In genomic region chr9:71185823-71186222, GRCm38 (mm10) we compare ENCODE assay signal across 19 mouse cellular contexts. TPM values are rescaled to one million over a fixed set of nuclear protein-coding genes. Genes with fewer than 3 reads are reported as not detected.
DNase-seq lines count a peak whose midpoint lies in the region; ATAC-seq and TF ChIP-seq lines count a peak whose summit lies in the region.
"Had no signal": no experiment of that assay in that cellular context is flagged by ENCODE, and none has a peak within 500 bp of the region (broad histone marks: within the 10 kb centered on the region; RNA-seq: fewer than 3 reads in every experiment).

No protein-coding gene starts in this region.

- ATAC-seq in G1E (ENCODE audit: extremely low read depth, insufficient number of reproducible peaks, low FRiP score, poor library complexity, severe bottlenecking): 0 out of 2 replicates have a peak, but pooled peaks have one; percentile 19
- ATAC-seq in intestine, embryonic 16.5 days: peak; percentile 67
- peak; percentile 42 for ATAC-seq in liver, embryonic 15.5 days (ENCODE audit: insufficient read depth)
- ATAC-seq: forebrain, postnatal 0 days had no signal

- H3K4me1 ChIP-seq in G1E (ENCODE audit: insufficient read depth, low read depth, low read length): peaks cover 39% of the 10 kb centered on the region
- H3K4me1 ChIP-seq in intestine, embryonic 16.5 days (ENCODE audit: control insufficient read depth, insufficient read depth, low read length): 0 out of 2 replicates have a peak, but pooled peaks cover 3% of the 10 kb centered on the region
- H3K4me1 ChIP-seq in liver, embryonic 15.5 days (replicated peaks): peaks cover 48% of the 10 kb centered on the region
- H3K4me1 ChIP-seq: embryonic facial prominence, embryonic 10.5 days; forebrain, embryonic 12.5 days had no signal

- TF ChIP-seq CTCF in G1E (IDR thresholded peaks at IDR 0.05; ENCODE audit: low read depth, low read length): no peak

- H3K9ac ChIP-seq in intestine, embryonic 16.5 days (ENCODE audit: low read depth, low read length): no peak overlapping the region
- H3K9ac ChIP-seq in liver, embryonic 15.5 days: no peak overlapping the region
- H3K9ac ChIP-seq: forebrain, embryonic 12.5 days; forebrain, postnatal 0 days; heart, embryonic 12.5 days; hindbrain, embryonic 14.5 days had no signal

- H3K36me3 ChIP-seq in G1E (replicated peaks): no peaks in the 10 kb centered on the region
- no peaks in the 10 kb centered on the region for H3K36me3 ChIP-seq in intestine, embryonic 16.5 days (ENCODE audit: control insufficient read depth, insufficient read depth, low read length)
- H3K36me3 ChIP-seq in liver, embryonic 15.5 days (replicated peaks): no peaks in the 10 kb centered on the region
- H3K36me3 ChIP-seq: embryonic facial prominence, embryonic 10.5 days; forebrain, embryonic 12.5 days; heart, embryonic 12.5 days; hindbrain, embryonic 10.5 days had no signal

- no peak overlapping the region for H3K27ac ChIP-seq in intestine, embryonic 16.5 days (ENCODE audit: low read length)
- H3K27ac ChIP-seq in liver, embryonic 15.5 days (replicated peaks): no peak overlapping the region; the same call in 1 of the 2 replicates
- H3K27ac ChIP-seq: embryonic facial prominence, embryonic 10.5 days; forebrain, embryonic 12.5 days; hindbrain, embryonic 10.5 days; hindbrain, embryonic 14.5 days had no signal

- no peaks in the 10 kb centered on the region for H3K27me3 ChIP-seq in G1E (ENCODE audit: insufficient read depth, low read length)
- no peaks in the 10 kb centered on the region for H3K27me3 ChIP-seq in intestine, embryonic 16.5 days (replicated peaks; ENCODE audit: control insufficient read depth, insufficient read depth, low read length)
- no peaks in the 10 kb centered on the region for H3K27me3 ChIP-seq in liver, embryonic 15.5 days
- H3K27me3 ChIP-seq: CH12.LX; forebrain, embryonic 12.5 days; heart, embryonic 12.5 days had no signal

- WGBS in intestine, embryonic 16.5 days: 56% methylated on average over 2 of the region's 2 CpGs
- 59% methylated on average over 2 of the region's 2 CpGs for WGBS in liver, embryonic 15.5 days (ENCODE audit: insufficient replicate concordance)

- H3K4me2 ChIP-seq in intestine, embryonic 16.5 days (ENCODE audit: low read depth, low read length): no peak overlapping the region
- H3K4me2 ChIP-seq in liver, embryonic 15.5 days: no peak overlapping the region
- H3K4me2 ChIP-seq: forebrain, embryonic 12.5 days; heart, embryonic 12.5 days; hindbrain, embryonic 14.5 days had no signal

- DNase-seq in G1E (ENCODE audit: low spot score): no peak
- DNase-seq in c-Kit-positive CD71-positive TER-119-positive erythroid progenitor cells, embryonic 14.5 days (ENCODE audit: low spot score): peak; percentile 47
- no peak for DNase-seq in lung, postnatal 10 days
- no peak for DNase-seq in layer of hippocampus, adult 8-10 months (ENCODE audit: low spot score in 2 of 2)
- no peak for DNase-seq in cerebellum, postnatal 10 days
- DNase-seq: adrenal gland, postnatal 10 days; cerebellum, adult 18-20 months; cerebellum, adult 9-11 months; forebrain, postnatal 0 days; gastrocnemius, postnatal 14 days had no signal

- no peak overlapping the region for H3K4me3 ChIP-seq in G1E (ENCODE audit: low read depth, low read length)
- no peak overlapping the region for H3K4me3 ChIP-seq in intestine, embryonic 16.5 days (ENCODE audit: low read length)
- no peak overlapping the region for H3K4me3 ChIP-seq in liver, embryonic 15.5 days (replicated peaks)
- H3K4me3 ChIP-seq: embryonic facial prominence, embryonic 10.5 days; erythroblast, embryonic 14.5 days; forebrain, embryonic 12.5 days; heart, embryonic 12.5 days; hindbrain, embryonic 10.5 days had no signal

- no peaks in the 10 kb centered on the region for H3K9me3 ChIP-seq in G1E (replicated peaks)
- no peaks in the 10 kb centered on the region for H3K9me3 ChIP-seq in intestine, embryonic 16.5 days (ENCODE audit: control insufficient read depth, low read length)
- no peaks in the 10 kb centered on the region for H3K9me3 ChIP-seq in liver, embryonic 15.5 days (replicated peaks)
- H3K9me3 ChIP-seq: embryonic facial prominence, embryonic 10.5 days; forebrain, embryonic 12.5 days; heart, embryonic 12.5 days; hindbrain, embryonic 10.5 days had no signal

RNA-seq across cellular contexts. Expression of gene Aqp9, which starts 17.3 kb away (rescaled TPM):
- total RNA-seq in G1E (2014; fragmentation: Nextera tagmentation) (2.8 and 4.9 TPM in 2 replicates), G1E (2017) (1.9 and 2.2 TPM in 2 replicates)
- polyA plus RNA-seq in G1E (2012): 0.04 and 0.05 TPM in 2 replicates
- polyA plus RNA-seq in intestine, embryonic 16.5 days (2015; fragmentation: Nextera tagmentation; extraction: Ambion mirVana): 1.1 TPM in 2 replicates
- polyA plus RNA-seq in liver, embryonic 15.5 days (2015; fragmentation: Nextera tagmentation; extraction: Ambion mirVana): 7.7 and 8.2 TPM in 2 replicates
- 1 to 10 TPM; 1.3 to 4.0 (median 3.1) TPM for total RNA-seq in layer of hippocampus, adult 8-10 months (2022)
- polyA plus RNA-seq: embryonic facial prominence, embryonic 10.5 days had no signal

RNA-seq across cellular contexts. Expression of gene Aldh1a2, which starts 29.8 kb away (rescaled TPM):
- total RNA-seq in G1E (2014; fragmentation: Nextera tagmentation) (not detected in 2 replicates), G1E (2017) (not detected in 2 replicates)
- polyA plus RNA-seq in G1E (2012): not detected in 2 replicates
- polyA plus RNA-seq in intestine, embryonic 16.5 days (2015; fragmentation: Nextera tagmentation; extraction: Ambion mirVana): 61.4 and 68.9 TPM in 2 replicates
- 0.92 and 1.0 TPM in 2 replicates for polyA plus RNA-seq in liver, embryonic 15.5 days (2015; fragmentation: Nextera tagmentation; extraction: Ambion mirVana)
- total RNA-seq in layer of hippocampus, adult 8-10 months (2022): 1 to 10 TPM; 6.8 to 9.7 (median 8.4) TPM
- polyA plus RNA-seq: erythroblast, embryonic 14.5 days had no signal

Comparison
In these comparisons a context has a peak if more than half of its experiments do, and no peak if none do; other contexts are left out.
1. RNA of gene Aldh1a2, which starts 29.8 kb away (polyA plus RNA-seq): 61.4 to 68.9 TPM in intestine, embryonic 16.5 days; 0.92 to 1.0 TPM in liver, embryonic 15.5 days and not detected in G1E; every median in the first group is over 10 times any median in the second.
2. Peak in every context shown above with its lines, with median percentiles within 50 percentile points of each other: ATAC-seq.